Mouse (Mus musculus) B cell, adult 67 days (primary cell): Measurements from ENCODE around the gene Cask. TPM values are rescaled to one million over a fixed set of nuclear protein-coding genes. Genes with fewer than 3 reads are reported as not detected.

Experiments
- total RNA-seq, 2 experiments: library from RNA; stranded (reverse); gene quantifications; 4 replicates each; pipeline ENCODE4 v1.2.4; 2023

Gene Cask
- total RNA-seq = 1 to 10 TPM; 3.7 to 4.5 TPM

GRCm38 (mm10) chrX:13851285-13851684 lies at the start of gene Cask:
Cask (minus strand) TSS chrX:13851367.

DNA sequence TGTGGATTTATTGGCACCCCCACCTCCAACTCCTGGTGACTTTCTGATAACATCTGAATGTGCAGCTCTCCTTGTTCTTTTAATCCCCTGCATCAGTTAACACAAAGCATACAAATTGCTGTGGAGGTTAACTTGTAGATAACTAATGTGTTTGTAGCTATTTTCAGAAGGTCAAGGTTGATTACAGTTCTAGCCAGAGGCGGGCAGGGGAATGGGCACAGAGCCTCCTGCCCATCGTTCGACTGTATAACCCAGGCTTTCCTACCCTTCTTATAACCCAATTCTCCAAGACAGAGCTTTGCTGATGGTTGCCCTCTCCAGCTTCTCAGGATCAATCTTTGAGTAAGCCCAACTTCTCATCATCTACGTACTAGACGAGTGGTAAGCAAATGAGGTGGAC lies 190.1 kb downstream of the Cask start, which contains the start of gene Gpr82:
Gene Gpr82 (plus strand): TSS at position 301 of the 400 bp plus-strand sequence.

GRCm38 (mm10) chrX:13631599-13632283 lies 219.4 kb downstream of the Cask start, which contains the start of gene Gpr34:
Gpr34 (plus strand) TSS chrX:13632089.

Other genes starting within 250 kb of the Cask start
- 1 to 10 TPM; 1.1 to 2.4 TPM for gene Gpr34, start 219.3 kb downstream of the Cask start, total RNA-seq
- gene Gpr82, start 190.0 kb downstream of the Cask start, total RNA-seq = under 1 TPM in 1 of 2 experiments, not detected in 1; 0.29 TPM